Mouse (Mus musculus) MEL (cell line): ENCODE measurements at regions not wholly inside any gene's neighbourhood (a gene's known extent, or its start where the extent isn't known, plus 50 kb on each side); places are given as distances from the start of the nearest gene placed in this dataset.

Source experiments
- DNase-seq: peaks from one replicate; pipeline ENCODE4 v3.0.0; 2011; ENCODE audit warnings: low read depth, low spot score
- H3K27ac ChIP-seq: 2 replicates; pipeline ENCODE4 v1.5.1; 2012; ENCODE audit warnings: low read depth, mild to moderate bottlenecking, control low read depth, low read length, moderate library complexity; ENCODE audit not compliant: control insufficient read depth
- H3K27me3 ChIP-seq, 2 experiments: fragments of 150-350 bp in 1 of 2; sonication (generic) in 1 of 2; 2 replicates each; pipeline ENCODE4 v1.6.1; 2012; ENCODE audit warnings: low read length in 2 of 2, mild to moderate bottlenecking in 2 of 2, improper control_type of control experiment in 1 of 2, moderate library complexity in 1 of 2; ENCODE audit not compliant: insufficient read depth in 2 of 2, control insufficient read depth in 1 of 2
- H3K36me3 ChIP-seq, 2 experiments: 2 replicates each; pipeline ENCODE4 v1.6.1; 2012 to 2014; ENCODE audit warnings: low read length in 2 of 2, improper control_type of control experiment in 1 of 2, inconsistent platforms in 1 of 2, mild to moderate bottlenecking in 1 of 2; ENCODE audit not compliant: insufficient read depth in 2 of 2, control insufficient read depth in 1 of 2
- H3K4me1 ChIP-seq, 2 experiments: fragments of 150-350 bp in 1 of 2; sonication (generic) in 1 of 2; 2 replicates each; pipeline ENCODE4 v1.6.1; 2012; ENCODE audit warnings: low read length in 2 of 2, improper control_type of control experiment in 1 of 2, mild to moderate bottlenecking in 1 of 2; ENCODE audit not compliant: insufficient read depth in 2 of 2, control insufficient read depth in 1 of 2
- H3K4me3 ChIP-seq, 2 experiments: fragments of 150-350 bp in 1 of 2; sonication (generic) in 1 of 2; 2 replicates each; pipeline ENCODE4 v1.5.1; 2012; ENCODE audit warnings: low read depth in 2 of 2, low read length in 2 of 2, mild to moderate bottlenecking in 2 of 2, moderate library complexity in 2 of 2, control low read depth in 1 of 2, improper control_type of control experiment in 1 of 2; ENCODE audit not compliant: control insufficient read depth in 1 of 2, insufficient read depth in 1 of 2
- H3K79me2 ChIP-seq: 2 replicates; pipeline ENCODE4 v1.6.1; 2012; ENCODE audit warnings: mild to moderate bottlenecking, low read length, moderate library complexity; ENCODE audit not compliant: control insufficient read depth, poor library complexity, insufficient read depth
- H3K9ac ChIP-seq: 2 replicates; pipeline ENCODE4 v1.6.1; 2012; ENCODE audit warnings: low read depth, mild to moderate bottlenecking, control low read depth, low read length, moderate library complexity; ENCODE audit not compliant: control insufficient read depth, poor library complexity, severe bottlenecking
- H3K9me3 ChIP-seq: fragments of 150-350 bp; sonication (generic); replicated peaks from 2 replicates; pipeline ENCODE4 v1.6.1; 2012; ENCODE audit warnings: mild to moderate bottlenecking, low read length, improper control_type of control experiment, moderate library complexity; ENCODE audit not compliant: insufficient read depth
- CHD1 ChIP-seq: IDR thresholded peaks from 2 replicates; pipeline ENCODE4 v1.6.1; 2012; ENCODE audit warnings: low read depth, mild to moderate bottlenecking, inconsistent platforms, low read length, improper control_type of control experiment
- CHD2 ChIP-seq: IDR thresholded peaks from 2 replicates; pipeline ENCODE4 v1.6.1; 2011; ENCODE audit warnings: low read length, improper control_type of control experiment
- CTCF ChIP-seq, 3 experiments: IDR thresholded peaks in 2 of 3; conservative IDR thresholded peaks in 1 of 3; 2 replicates each; pipeline ENCODE4 v1.5.1; 2011 to 2012; ENCODE audit warnings: low read length in 3 of 3, low read depth in 2 of 3, mild to moderate bottlenecking in 2 of 3, improper control_type of control experiment in 1 of 3, inconsistent platforms in 1 of 3, mixed read lengths in 1 of 3, moderate library complexity in 1 of 3; ENCODE audit not compliant: control insufficient read depth in 1 of 3, insufficient read depth in 1 of 3, poor library complexity in 1 of 3, severe bottlenecking in 1 of 3
- E2F4 ChIP-seq: IDR thresholded peaks from 2 replicates; pipeline ENCODE4 v1.6.1; 2011; ENCODE audit warnings: low read depth, low read length, improper control_type of control experiment, borderline replicate concordance
- EP300 ChIP-seq, 2 experiments: IDR thresholded peaks; 2 replicates each; pipeline ENCODE4 v1.6.1; 2011; ENCODE audit warnings: improper control_type of control experiment in 2 of 2, low read length in 2 of 2, low read depth in 1 of 2, mild to moderate bottlenecking in 1 of 2
- JUND ChIP-seq: IDR thresholded peaks from 2 replicates; pipeline ENCODE4 v1.6.1; 2011; ENCODE audit warnings: low read depth, mild to moderate bottlenecking, improper control_type of control experiment, low read length
- MAFK ChIP-seq: IDR thresholded peaks from 2 replicates; pipeline ENCODE4 v1.6.1; 2011; ENCODE audit warnings: low read depth, mild to moderate bottlenecking, low read length, improper control_type of control experiment, borderline replicate concordance
- MAZ ChIP-seq: IDR thresholded peaks from 2 replicates; pipeline ENCODE4 v1.6.1; 2012; ENCODE audit warnings: low read depth, mild to moderate bottlenecking, inconsistent platforms, low read length, improper control_type of control experiment
- MXI1 ChIP-seq: IDR thresholded peaks from 2 replicates; pipeline ENCODE4 v1.6.1; 2011; ENCODE audit warnings: mild to moderate bottlenecking, low read depth, low read length, improper control_type of control experiment
- MYC ChIP-seq: IDR thresholded peaks from 2 replicates; pipeline ENCODE4 v1.6.1; 2011; ENCODE audit warnings: low read depth, mild to moderate bottlenecking, low read length, improper control_type of control experiment, moderate library complexity
- NELFE ChIP-seq: IDR thresholded peaks from 2 replicates; pipeline ENCODE4 v1.6.1; 2011; ENCODE audit warnings: low read depth, low read length, improper control_type of control experiment
- POLR2A ChIP-seq, 2 experiments: IDR thresholded peaks; 2 replicates each; pipeline ENCODE4 v1.6.1; 2011 to 2012; ENCODE audit warnings: low read length in 2 of 2, mild to moderate bottlenecking in 2 of 2, control low read depth in 1 of 2, improper control_type of control experiment in 1 of 2, low read depth in 1 of 2, moderate library complexity in 1 of 2; ENCODE audit not compliant: control insufficient read depth in 1 of 2, insufficient read depth in 1 of 2, poor library complexity in 1 of 2
- TAL1 ChIP-seq: IDR thresholded peaks from 2 replicates; pipeline ENCODE4 v1.6.1; 2012; ENCODE audit warnings: mild to moderate bottlenecking, inconsistent platforms, low read length, moderate library complexity, mixed read lengths
- ZKSCAN1 ChIP-seq: IDR thresholded peaks from 2 replicates; pipeline ENCODE4 v1.6.1; 2012; ENCODE audit warnings: low read depth, mild to moderate bottlenecking, inconsistent platforms, low read length, improper control_type of control experiment, moderate library complexity
- ZMIZ1 ChIP-seq: IDR thresholded peaks from 2 replicates; pipeline ENCODE4 v1.6.1; 2012; ENCODE audit warnings: low read depth, mild to moderate bottlenecking, inconsistent platforms, low read length, improper control_type of control experiment, moderate library complexity
- ZNF384 ChIP-seq: IDR thresholded peaks from 2 replicates; pipeline ENCODE4 v1.6.1; 2012; ENCODE audit warnings: low read depth, mild to moderate bottlenecking, inconsistent platforms, low read length, improper control_type of control experiment

DNA sequence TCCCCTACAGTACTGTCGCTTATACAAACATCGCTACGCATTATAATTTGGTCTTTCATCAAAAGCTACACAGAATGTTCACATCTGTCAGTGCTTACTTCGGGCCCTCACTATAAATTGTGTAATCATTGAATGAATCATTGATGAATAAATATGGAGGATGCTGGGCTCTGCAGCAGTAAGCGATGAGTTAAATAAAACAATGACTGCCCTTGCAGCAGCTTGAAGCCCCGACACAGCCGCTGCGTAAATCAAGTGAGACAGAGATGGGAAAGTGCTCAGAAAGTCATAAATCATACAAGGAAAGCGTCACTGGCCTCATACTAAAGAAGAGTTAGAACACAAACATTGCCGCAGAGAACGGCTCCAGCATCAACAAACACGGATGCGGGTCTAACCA is 172.9 kb upstream of the Zpld1 start:
- TF ChIP-seq ZKSCAN1 (no peak), CTCF (IDR thresholded peaks at IDR 0.05 in 2 of 3, conservative IDR thresholded peaks at IDR 0.05 in 1 of 3; ENCODE audit: control insufficient read depth in 1 of 3, insufficient read depth in 1 of 3, low read depth in 2 of 3, low read length in 3 of 3, poor library complexity in 1 of 3, severe bottlenecking in 1 of 3) (no peak), EP300 (IDR thresholded peaks at IDR 0.05; ENCODE audit: low read depth in 1 of 2, low read length in 2 of 2) (no peak), CHD1 (no peak), POLR2A (IDR thresholded peaks at IDR 0.05; ENCODE audit: control insufficient read depth in 1 of 2, insufficient read depth in 1 of 2, low read depth in 1 of 2, low read length in 2 of 2, poor library complexity in 1 of 2) (no peak), ZNF384 (no peak), MXI1 (no peak), MAZ (no peak)

DNA sequence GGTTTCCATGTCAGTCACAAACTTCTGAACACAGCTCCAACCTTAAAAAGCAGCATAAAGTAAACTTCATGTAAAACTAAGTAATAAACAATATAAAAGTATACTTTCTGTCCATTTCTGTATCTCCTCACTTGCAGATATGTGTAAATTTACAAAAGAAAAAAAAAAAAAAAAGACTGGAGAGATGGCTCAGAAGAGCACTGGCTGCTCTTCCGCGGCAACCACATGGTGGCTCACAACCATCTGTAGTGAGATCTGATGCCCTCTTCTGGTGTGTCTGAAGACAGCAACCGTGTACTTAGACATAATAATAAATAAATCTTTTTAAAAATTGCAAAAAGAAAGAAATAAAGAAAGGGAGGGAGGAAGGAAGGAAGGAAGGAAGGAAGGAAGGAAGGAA is 171.9 kb upstream of the Zpld1 start:
- Histone ChIP-seq H3K27me3 (no peaks in the 10 kb centered on the region), H3K4me1 (no peaks in the 10 kb centered on the region), H3K9me3 (no peaks in the 10 kb centered on the region), H3K9ac (no peak overlapping the region), H3K36me3 (no peaks in the 10 kb centered on the region), H3K27ac (no peak overlapping the region), H3K79me2 (no peaks in the 10 kb centered on the region), H3K4me3 (no peak overlapping the region)
- TF ChIP-seq MYC (no peak), EP300 (IDR thresholded peaks at IDR 0.05; ENCODE audit: low read depth in 1 of 2, low read length in 2 of 2) (no peak), ZMIZ1 (no peak), E2F4 (no peak), CHD2 (no peak), CTCF (IDR thresholded peaks at IDR 0.05 in 2 of 3, conservative IDR thresholded peaks at IDR 0.05 in 1 of 3; ENCODE audit: control insufficient read depth in 1 of 3, insufficient read depth in 1 of 3, low read depth in 2 of 3, low read length in 3 of 3, poor library complexity in 1 of 3, severe bottlenecking in 1 of 3) (peak in 2 of 3 experiments; percentile 16 to 21; a peak in 1 of 6 replicates), MAFK (no peak), NELFE (no peak), TAL1 (no peak), JUND (no peak), ZNF384 (peak; percentile 43; the same call in 1 of the 2 replicates), MAZ (no peak)
- DNase-seq: no peak

More for the DNA sequence above, 172.9 kb upstream of the Zpld1 start:
- Histone ChIP-seq H3K27me3 (no peaks in the 10 kb centered on the region), H3K4me3 (no peak overlapping the region), H3K9me3 (no peaks in the 10 kb centered on the region), H3K79me2 (no peaks in the 10 kb centered on the region), H3K36me3 (no peaks in the 10 kb centered on the region), H3K4me1 (no peaks in the 10 kb centered on the region), H3K9ac (no peak overlapping the region), H3K27ac (no peak overlapping the region)
- DNase-seq: no peak
